In the genomic region with DNA sequence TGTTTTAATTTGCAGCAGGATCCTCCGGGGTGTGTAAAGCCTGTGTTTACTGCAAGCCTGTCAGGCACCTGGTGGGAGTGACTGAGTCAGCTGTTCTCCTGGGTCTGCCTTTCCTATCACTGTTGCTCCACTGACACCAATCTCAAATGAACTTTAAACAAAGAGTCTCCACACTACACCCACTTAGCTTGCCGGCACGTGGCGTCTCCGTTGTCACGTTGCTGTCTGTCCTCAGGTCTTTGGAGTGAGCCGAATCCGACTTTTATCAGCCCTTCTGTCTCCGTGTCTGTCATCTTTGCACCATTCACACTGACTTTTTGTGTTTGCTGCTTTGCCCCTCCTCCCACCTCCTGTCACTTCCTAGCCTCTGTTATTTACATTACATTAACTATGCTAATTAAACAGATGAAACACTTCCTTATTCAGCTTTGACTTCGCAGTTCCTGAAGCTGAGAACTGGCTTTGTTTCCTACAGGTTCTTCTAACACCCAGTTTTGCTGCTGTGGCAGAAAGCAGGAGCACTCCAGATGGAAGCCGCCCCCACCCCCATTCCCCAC, we compare ENCODE assay signal across 9 mouse cellular contexts. TPM values are rescaled to one million over a fixed set of nuclear protein-coding genes. Genes with fewer than 3 reads are reported as not detected.
DNase-seq lines count a peak whose midpoint lies in the region; ATAC-seq lines count a peak whose summit lies in the region.
"Had no signal": no experiment of that assay in that cellular context is flagged by ENCODE, and none has a peak within 500 bp of the region (broad histone marks: within the 10 kb centered on the region; RNA-seq: fewer than 3 reads in every experiment).

No protein-coding gene starts in this region.

- no peaks in the 10 kb centered on the region for H3K9me3 ChIP-seq in hindbrain, embryonic 12.5 days (replicated peaks)

- ATAC-seq in frontal cortex, adult (ENCODE audit: low TSS enrichment), result peak; percentile 72; the same call in 1 of the 2 replicates
- peak; percentile 73 for ATAC-seq in hindbrain, embryonic 12.5 days (ENCODE audit: low FRiP score)

- WGBS in hindbrain, embryonic 12.5 days, result 2% methylated on average over 11 of the region's 11 CpGs

- peak overlapping the region; percentile 34 for H3K4me2 ChIP-seq in hindbrain, embryonic 12.5 days (replicated peaks)

- peaks cover 30% of the 10 kb centered on the region for H3K4me1 ChIP-seq in hindbrain, embryonic 12.5 days

- H3K4me3 ChIP-seq in hindbrain, embryonic 12.5 days, result no peak overlapping the region
- H3K4me3 ChIP-seq: left cerebral cortex, adult 2 months had no signal

- no peak overlapping the region for H3K9ac ChIP-seq in hindbrain, embryonic 12.5 days

- H3K36me3 ChIP-seq in hindbrain, embryonic 12.5 days, result no peaks in the 10 kb centered on the region

- H3K27me3 ChIP-seq in hindbrain, embryonic 12.5 days, result peaks cover 29% of the 10 kb centered on the region

- 0 out of 2 replicates have a peak overlapping the region, but pooled peaks have one; percentile 36 for H3K27ac ChIP-seq in hindbrain, embryonic 12.5 days
- H3K27ac ChIP-seq: left cerebral cortex, adult 2 months had no signal

- DNase-seq in frontal cortex, postnatal 14 days (ENCODE audit: low spot score in 2 of 2), result no peak
- DNase-seq in embryo, embryonic 11 days, result peak; percentile 45
- DNase-seq in left cerebral cortex, adult 8-10 months (ENCODE audit: low spot score in 2 of 2), result peak; percentile 15 to 23
- peak; percentile 43 for DNase-seq in mesoderm, embryonic 11.5 days (ENCODE audit: low read depth, low spot score)
- peak; percentile 11 for DNase-seq in spleen, adult 12 weeks (ENCODE audit: low spot score)
- no peak for DNase-seq in cerebellum, adult 11-12 months

RNA-seq across cellular contexts. Expression of a gene that starts 56.7 kb away (rescaled TPM):
- 3.9 and 4.1 TPM in 2 replicates for polyA plus RNA-seq in hindbrain, embryonic 12.5 days (2016; fragmentation: Nextera tagmentation; extraction: Ambion mirVana)
- 10 to 100 TPM; 13.6 to 18.4 (median 15.2) TPM for total RNA-seq in left cerebral cortex, adult 8-10 months (2022)

Comparison
In these comparisons a context has a peak if more than half of its experiments do, and no peak if none do; other contexts are left out.
1. DNase-seq: peak in embryo, embryonic 11 days (single experiment), left cerebral cortex, adult 8-10 months (2 of 2), mesoderm, embryonic 11.5 days (single experiment) and spleen, adult 12 weeks (single experiment); none in frontal cortex, postnatal 14 days (0 of 2) and cerebellum, adult 11-12 months (single experiment).